Mouse (Mus musculus) 3134 (cell line): Measurements from ENCODE around the gene Tom1.

ENCODE experiments used
- DNase-seq: peaks from one replicate; pipeline ENCODE4 v3.0.0-alpha.2; 2011; ENCODE audit warnings: low spot score; ENCODE audit not compliant: insufficient read length; ENCODE audit errors: extremely low read depth

Gene Tom1

DNA sequence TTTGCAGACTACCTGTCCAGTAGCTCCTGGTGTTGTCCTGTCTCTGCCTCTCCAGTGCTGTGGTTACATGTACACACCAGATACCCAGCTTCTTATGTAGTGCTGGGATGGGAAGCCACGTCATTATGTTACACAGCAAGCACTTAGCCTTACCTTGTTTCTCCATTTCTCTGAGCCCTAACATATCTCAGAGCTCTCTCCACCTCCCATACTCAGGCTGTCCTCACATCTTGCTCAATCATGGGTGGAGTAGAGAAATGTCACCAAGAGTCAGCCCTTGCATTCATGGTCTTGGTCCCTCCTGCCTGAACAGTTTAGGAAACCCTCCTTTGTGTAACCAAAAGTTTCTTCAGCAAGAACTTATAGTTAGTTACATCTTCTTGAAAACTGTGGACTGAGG, 6.2 kb downstream of the Tom1 start:
- no peak for DNase-seq

DNA sequence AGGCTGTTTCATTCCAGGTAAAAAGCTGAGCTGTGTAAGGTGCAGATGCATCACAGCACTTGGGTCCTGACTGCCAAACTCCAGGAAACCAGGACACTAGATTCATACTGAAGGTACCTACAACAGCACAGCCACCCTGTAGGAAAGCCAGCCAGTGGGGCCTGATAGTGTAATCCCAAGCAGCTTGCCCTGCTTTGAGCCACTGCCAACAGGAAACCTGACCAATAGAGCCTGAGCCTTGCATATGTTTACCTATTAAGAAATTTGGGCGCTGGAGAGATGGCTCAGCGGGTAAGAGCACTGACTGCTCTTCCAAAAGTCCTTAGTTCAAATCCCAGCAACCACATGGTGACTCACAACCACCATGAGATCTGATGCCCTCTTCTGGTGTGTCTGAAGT, 8.7 kb downstream of the Tom1 start:
- DNase-seq = no peak

DNA sequence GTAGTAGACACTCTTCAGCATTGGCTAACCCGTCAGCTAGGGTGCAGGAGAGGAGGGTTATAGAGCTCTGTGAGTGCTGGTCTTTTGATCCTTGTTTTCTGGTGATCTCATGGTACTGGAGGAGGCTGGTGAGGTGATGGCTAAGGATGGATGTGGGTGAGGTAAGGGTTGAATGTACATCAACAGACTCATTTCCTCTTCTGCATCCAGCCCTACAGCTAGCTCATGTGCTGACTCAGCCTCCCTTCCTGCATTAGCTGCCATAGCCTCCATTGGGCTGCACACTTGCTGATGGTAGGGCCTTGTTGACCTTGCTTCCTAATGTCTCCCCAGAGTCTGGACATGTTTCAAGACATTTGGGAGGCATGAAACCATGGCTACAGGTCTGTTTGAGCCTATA, 9.5 kb downstream of the Tom1 start:
- DNase-seq = no peak

DNA sequence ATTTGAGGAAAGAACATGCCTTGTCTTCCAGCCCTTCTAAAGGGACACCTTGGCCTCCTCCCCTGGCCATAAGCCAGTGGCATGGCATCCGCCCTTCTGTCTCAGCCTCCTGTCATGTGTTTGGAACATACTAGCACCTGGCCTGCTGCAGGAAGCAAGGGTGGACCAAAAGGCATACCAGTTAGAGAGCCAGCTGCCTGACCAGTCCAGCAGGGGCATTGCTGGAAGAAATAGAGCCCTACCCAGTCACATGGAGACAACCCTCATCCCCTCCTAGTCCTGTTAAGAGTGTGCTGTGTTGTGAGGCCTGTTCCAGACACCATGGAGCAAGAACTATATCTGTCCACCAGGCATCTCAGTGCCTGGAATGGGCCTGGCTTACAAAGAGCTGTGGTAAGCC, 12.8 kb downstream of the Tom1 start:
- DNase-seq = no peak

DNA sequence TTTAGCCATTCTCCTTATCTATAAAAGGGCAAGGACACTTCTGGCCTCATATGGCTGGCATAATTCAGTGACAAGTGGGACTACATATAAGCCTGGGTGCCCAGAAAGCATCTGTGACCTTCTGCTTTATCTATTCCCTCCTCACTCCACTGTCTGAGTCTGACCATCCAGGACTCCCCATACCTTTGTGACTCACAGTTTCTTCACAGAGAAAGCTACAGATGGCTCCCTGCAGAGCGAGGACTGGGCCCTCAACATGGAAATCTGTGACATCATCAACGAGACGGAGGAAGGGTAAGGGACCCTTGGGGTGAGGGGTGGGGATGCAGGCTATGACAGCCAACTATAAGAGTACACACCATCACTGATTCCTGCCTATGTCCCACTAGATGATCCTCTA, 14.3 kb downstream of the Tom1 start:
- no peak for DNase-seq

DNA sequence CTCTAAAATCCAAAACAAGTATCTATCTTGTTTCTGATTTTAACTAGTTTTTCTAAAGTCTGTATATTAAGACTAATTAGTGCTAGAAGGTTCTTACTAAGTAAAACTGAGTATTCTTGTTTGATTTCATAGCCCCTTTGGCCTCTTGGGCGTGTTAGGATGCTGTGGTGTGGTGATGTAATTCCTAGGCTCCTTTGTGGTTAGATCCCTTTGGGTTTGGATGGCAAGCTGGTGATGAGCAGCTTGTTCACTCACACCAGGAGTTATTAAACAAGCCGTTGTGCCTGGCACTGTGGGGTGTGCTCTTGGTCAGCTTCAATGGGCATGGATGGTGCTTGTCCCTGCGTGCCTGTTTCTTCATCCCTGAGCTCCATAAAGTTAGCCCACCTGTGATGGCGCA, 19.8 kb downstream of the Tom1 start:
- peak; percentile 41 for DNase-seq

DNA sequence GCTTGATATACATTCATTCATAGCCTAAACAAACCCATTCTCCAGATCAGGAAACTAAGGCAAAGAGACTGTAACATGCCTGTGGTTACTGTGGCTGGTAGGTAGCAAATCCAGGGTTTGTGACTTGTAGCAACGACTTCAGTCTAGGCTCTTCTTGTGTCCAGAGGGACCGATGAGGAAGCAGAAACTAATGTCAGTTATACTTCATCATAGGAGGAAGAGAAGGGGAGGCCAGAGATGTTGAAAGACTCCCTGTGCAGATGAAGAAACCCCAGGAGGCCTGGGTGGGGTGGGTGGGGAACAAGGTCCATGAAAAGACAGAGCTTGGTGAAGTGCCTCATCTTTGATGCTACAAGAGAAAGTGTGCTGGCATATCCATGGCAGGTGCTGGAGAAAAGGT, 22.2 kb downstream of the Tom1 start:
- DNase-seq = no peak

DNA sequence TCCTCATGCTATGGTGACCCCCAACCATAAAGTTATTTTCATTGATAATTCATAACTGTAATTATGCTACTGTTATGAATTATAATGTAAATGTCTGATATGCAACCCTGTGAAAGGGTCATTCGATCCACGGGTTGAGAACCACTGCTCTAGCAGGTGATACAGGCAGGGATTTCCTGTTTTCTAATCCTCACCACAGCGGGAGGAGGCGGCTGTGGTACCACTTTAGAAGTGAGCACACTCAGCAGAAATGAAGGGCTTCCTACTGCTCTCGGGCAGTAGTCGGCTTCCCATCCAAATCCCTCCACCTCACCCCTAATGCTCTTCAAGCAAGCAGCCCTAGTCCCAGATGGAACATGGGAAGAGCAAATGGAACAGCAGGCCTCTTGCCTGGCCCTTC, 26.5 kb downstream of the Tom1 start:
- no peak for DNase-seq

DNA sequence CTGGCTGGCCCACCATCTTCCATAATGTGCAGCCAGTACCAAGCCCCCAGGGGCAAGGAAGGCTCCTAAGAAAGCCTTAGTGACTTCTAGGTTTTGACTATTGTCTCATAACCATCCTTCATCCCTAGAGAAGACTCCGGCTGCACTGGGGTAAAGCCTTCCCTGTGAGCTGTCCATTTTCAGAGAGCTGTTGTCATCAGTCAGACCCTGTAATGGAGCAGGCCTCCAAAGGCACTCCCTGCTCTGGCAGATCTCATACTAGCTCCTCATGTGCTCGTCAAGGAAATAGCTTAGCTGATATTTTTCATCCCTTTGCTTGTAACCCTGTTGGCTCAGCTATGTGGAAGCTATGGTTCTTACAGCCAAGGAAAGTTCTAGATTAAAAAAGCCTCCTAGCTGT, 27.3 kb downstream of the Tom1 start:
- DNase-seq = no peak

DNA sequence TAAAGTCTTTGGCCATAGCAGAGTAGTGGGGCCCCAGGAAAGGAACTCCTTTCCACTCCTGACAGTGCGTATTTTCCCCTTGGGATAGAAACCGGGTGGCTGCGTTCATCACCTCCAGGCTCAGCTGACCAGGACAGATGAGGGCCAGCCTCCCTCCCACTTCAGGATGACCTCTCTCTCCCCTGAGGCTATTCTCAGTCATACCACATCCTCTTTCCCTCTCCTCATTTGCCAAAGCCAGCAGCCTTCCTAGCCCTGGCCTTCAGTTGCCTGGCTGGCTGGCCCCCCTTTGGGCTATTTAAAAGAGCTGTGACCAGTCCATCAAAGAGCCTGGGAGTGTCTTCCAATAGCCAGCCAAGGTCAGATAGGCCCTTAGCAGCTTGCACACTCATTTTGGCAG, 29.8 kb downstream of the Tom1 start:
- DNase-seq = no peak

DNA sequence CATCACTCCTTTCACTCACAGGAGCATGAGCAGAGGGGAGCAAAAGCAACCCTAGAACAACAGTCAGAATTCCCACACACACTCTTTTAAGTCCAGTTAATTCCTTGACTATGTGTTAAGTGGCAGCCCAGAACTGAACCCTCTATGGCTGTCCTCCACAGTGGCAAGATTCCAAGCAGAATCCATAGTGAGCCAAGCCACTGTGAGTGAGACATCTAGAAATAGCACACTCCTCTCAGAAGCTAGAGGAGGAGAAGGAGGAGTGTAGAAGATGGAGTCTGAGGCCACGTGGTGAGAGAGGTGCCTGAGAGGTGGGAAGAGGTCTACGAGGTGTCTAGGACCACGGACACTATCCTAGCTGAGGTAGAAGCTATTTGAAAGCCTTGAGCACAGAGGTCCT, 31.3 kb downstream of the Tom1 start:
- DNase-seq = no peak

DNA sequence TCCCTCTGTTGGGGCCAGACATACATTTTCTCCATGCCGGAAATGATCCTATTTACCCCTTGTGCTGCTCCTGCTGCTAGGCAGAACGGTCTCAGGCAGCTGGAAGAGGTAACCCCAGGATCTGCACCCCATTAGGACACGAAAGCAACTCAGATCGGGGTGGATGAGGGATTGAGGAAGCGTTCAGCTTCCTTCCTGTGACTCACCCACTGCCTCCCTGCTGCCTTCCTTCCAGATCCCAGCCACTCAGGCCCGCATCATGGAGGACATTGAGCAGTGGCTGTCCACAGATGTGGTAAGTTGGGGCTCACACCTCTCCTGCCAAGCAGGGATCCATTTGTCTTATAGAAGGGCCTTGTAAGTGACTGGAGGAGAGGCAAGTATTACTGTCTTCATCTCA, 33.8 kb downstream of the Tom1 start:
- DNase-seq = no peak

DNA sequence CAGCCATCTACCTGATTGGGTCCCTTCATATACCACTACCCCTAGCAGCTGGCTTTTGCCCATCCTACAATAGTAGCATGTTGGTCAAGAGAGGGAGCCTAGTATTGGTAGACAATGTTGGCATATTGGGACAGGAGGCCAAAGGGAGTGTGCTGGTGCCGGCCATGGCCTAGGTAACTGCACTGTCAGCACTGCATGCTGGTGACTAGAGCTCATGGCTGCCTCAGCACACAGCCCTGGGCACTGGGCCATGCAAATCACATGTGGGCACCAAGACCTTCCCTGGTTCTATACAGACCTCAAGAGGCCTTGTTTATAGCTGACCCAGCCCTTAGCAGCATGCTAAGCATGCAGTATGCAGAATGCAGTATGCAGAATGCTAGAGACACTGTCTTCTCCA, 36.8 kb downstream of the Tom1 start:
- no peak for DNase-seq

DNA sequence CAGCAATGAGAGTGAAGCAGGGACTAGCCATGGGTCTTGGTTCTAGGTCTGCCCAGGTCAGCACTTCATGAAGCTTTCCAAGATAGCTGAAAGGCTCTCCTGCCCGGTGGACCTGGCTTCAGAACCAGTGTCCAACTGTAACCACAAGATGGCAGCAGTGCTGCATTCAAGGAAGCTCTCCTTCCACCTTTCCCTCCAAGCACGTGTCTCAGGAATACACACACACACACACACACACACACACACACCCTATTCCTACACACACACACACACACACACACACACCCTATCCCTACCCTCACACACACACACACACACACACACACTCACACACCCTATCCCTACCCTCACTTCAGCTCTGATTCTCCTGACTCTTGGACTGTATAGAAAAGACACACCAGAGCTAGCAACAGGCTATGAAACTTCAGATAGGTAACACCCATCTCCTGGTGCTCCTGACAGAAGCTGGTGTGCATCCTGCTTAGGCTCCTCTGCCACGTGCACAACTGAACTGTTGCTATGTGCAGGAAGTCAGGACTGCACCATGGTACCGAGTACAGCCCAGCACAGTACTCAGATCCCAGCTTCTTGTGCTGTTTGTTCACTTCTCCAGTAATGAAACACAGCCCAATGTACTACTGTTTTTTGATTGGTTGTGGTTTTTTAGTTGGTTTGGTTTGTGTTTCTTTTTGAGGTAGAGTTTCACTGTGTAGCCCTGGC, 38.3 kb downstream of the Tom1 start:
- peak; percentile 56 for DNase-seq

DNA sequence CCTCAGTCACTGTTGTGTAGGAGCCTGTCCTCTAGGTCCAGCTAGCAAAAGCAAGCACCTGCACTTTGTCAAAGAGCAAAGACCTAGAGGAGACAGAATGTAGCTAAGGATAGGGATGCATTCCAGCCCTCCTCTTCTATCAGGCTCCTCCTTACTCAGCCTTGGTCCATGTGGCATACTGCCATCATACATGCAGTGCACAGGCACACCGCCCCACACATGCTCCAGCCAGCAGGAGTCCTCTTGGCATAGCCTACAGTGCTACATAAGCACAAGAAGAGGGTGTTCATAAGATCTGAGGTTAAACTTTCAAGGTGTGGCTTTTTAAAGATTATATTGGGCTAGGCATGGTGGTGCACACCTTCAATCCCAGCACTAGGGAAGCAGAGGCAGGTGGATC, 41.4 kb downstream of the Tom1 start:
- DNase-seq = no peak

DNA sequence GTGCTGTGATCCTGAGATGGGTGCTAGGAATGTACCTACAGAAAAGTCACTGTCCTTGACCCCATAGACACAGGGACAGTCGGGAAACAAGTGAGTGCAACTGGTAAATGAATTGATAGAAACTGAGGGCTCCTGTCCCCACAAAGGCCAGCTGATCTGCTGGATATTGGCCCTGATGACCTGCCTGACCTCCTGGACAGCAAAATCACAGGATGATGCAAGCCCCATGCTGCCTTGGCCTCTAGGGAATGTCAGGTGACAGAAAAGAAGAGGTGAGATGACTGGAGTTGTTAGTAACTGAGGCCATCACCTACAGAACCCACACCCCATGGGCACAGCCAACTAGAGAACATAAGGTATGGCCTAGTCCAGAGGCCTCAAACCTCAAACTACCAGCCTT, 44.7 kb downstream of the Tom1 start:
- no peak for DNase-seq

DNA sequence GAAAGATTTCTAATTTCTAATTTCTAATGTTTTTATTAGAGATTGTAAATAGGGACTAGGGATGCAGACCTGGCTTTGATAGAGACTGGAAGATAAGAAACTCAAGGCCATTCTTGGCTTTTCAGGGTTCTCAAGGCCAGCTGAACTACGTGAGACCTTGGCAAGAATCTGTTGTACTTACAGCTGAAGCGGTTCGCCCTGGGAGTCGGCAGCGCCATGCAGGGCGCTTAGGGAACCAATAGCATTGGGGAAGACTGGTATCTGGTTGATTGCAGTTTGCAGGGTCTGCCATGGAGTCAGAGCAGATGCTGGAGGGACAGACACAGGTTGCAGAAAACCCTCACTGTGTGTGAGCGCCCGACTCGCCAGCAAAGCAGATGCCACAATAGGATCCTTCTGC, 45.3 kb downstream of the Tom1 start:
- no peak for DNase-seq

DNA sequence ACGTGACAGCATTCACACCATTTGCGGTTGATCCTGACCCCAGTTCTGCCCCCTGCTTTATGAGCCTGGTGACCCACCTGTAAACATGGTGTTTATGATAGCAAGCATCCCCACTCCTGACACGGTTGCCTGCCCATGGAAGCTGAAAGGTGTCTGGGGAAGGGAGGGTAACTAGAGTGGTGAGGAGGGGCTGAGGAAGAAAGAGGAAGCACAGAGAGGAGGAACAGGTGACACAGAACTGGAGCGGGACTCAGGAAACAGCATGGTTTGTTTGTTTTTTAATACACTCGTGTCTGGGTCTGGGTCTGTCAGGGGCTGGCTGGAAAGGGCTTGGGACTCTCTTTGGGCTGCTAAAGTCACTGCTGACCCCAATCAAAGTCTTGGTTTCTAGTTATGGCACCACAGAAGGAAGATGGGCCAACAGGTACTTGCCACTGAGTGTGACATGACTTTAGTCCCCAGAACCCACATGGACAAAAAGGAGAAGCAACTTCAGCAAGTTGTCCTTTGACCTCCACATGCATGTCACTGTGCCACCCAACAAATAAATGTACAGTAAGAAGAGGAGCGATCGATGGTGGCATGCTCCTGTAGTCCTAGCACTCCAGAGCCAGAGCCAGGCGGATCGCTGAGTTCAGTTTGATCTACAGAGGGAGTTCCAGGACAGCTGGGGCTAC, 48.0 kb downstream of the Tom1 start:
- DNase-seq = no peak

DNA sequence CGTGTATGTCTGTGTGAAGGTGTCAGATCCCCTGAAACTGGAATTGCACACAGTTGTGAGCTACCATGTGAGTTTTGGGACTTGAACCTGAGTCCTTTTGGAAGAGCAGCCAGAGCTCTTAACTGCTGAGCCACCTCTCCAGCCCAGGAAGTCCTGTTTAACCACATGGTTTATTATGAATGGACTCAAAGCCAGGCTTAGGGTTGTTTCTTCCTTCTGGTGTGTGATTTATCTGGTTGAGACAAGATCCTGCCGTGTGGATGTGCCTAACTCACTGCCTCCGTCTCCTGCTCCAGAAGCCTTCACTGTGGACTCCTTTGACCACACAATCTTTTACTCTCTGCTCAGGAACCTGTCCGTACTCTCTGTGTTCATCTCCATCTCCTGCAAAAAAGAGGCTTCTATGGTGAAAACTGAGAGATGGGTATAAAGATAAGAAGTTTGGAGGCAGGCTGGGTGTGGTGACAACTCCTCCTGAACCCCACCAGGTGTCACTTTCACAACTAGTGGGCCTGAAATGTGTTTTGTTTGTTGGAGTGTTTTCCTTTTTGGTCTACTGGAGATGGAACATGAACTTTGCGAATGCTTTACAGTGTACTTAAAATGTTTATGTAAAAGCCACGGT, 48.8 kb downstream of the Tom1 start:
- no peak for DNase-seq

DNA sequence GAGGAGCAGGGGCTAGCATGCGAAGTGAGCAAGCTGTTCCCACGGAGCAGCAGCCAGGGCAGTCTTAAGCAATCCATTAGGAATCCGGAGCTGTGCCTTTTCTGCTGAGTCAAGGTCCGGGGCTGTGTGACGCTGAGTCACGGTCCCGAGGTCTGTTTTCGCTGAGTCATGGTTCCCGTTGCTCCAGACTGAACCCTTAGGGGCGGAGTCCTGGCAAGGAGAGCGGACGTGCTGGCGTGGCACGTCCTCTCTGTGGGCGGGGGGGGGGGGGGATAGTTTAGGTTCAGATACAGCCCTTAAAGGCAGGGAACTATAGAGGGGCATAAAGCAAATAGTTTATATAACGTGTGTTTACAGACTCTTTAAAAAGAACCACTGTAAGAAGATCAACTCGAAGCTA, 50.3 kb downstream of the Tom1 start:
- DNase-seq = peak; percentile 90

DNA sequence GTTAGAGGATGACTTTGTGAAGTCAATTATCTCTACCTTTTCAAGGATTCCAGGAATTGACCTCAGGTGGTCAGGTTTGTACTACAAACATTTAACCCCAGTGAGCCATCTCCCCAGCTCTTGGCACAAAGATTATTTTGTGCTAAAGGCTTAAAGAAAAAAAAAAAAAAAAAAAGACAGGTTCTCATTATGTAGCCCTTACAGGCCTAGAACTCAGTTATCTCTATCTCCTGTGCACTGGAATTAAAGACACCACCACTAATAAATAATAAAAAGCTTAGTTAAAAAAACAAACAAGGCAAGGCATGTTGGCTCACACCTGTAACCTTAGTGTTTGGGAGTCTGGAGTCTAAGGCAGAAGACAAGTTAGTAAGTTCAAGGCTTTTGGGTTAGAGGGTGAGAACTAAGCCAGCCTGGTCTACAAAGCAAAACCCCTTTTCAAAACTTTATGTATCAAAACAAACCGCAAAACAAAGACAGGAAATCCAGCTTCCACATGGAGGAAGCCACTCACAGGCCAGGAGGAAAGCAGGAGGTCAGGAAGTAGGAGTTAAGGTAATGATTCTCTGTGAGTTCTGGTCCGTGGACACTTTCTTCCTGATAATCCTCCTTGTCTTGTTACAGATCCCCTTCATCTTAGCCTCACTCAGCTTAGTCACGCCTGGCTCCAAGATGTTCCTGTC, 51.0 kb downstream of the Tom1 start:
- DNase-seq = no peak

DNA sequence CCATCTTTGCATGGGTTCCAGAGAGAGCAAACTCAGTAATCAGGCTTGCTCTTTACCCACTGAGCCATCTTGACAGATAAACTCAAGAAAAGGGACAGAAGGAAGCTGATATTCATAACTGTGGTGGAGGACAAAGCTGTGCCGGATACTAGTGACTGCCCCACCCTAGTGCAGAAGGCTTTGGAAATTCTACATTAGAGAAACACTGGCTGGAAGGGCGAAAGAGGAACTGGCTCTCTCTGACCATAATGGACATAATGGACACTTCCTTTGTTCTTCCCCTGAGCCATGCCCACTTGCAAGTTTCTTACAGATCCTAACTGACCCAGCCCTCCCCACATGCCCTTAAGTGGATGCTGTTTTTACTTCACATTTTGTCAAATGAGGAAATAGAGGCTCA, 52.5 kb downstream of the Tom1 start:
- no peak for DNase-seq
